Mouse (Mus musculus): ENCODE data around the gene Abca3. TPM values are rescaled to one million over a fixed set of nuclear protein-coding genes. Genes with fewer than 3 reads are reported as not detected.
"Not testable (repeated sequence)": the region's sequence is repeated elsewhere in the genome, so short reads cannot be mapped to it uniquely, and the experiment has no call there.

The Abca3 gene
- total RNA-seq, 2 experiments from 2014 or later, result 10.2 to 11.4 TPM

- DNase-seq, result no peak
Measured at GRCm38 (mm10) chr17:24441148-24441547, 89.4 kb downstream of the Abca3 start.

GRCm38 (mm10) chr17:24442107-24442506 is 90.4 kb downstream of the Abca3 start:
- DNase-seq, result no peak

- DNase-seq, result no peak
Measured at GRCm38 (mm10) chr17:24442632-24443155, 90.9 kb downstream of the Abca3 start, which contains the start of gene Dnase1l2. TSS of gene Dnase1l2 (minus strand) at chr17:24443105.

GRCm38 (mm10) chr17:24443409-24443808 is 91.7 kb downstream of the Abca3 start:
- no peak for DNase-seq

- DNase-seq, result no peak
Measured at GRCm38 (mm10) chr17:24446590-24446989, 94.8 kb downstream of the Abca3 start.

- DNase-seq, result no peak
Measured at GRCm38 (mm10) chr17:24449507-24449906, 97.8 kb downstream of the Abca3 start.

GRCm38 (mm10) chr17:24451220-24451619 is 99.5 kb downstream of the Abca3 start:
- no peak for DNase-seq

GRCm38 (mm10) chr17:24453372-24453771 is 101.6 kb downstream of the Abca3 start:
- no peak for DNase-seq

- DNase-seq, result no peak
Measured at GRCm38 (mm10) chr17:24454218-24454755, 102.5 kb downstream of the Abca3 start.

GRCm38 (mm10) chr17:24454756-24455522 is 103.2 kb downstream of the Abca3 start:
- DNase-seq, result peak; percentile 98

- DNase-seq, result not testable (repeated sequence)
Measured at GRCm38 (mm10) chr17:24455523-24456206, 103.9 kb downstream of the Abca3 start.

Small RNAs within 50 kb of the gene (microRNA-seq; reads per million reads assigned to microRNA genes)
- gene Gm24427, result 0 reads per million in 2 experiments

Other genes with a start within 250 kb of the Abca3 start
- gene Pdpk1, start 201.0 kb upstream of the Abca3 start, total RNA-seq (2021), result 10 to 100 TPM; 44.2 to 47.0 TPM
- gene Amdhd2, start 188.2 kb upstream of the Abca3 start, total RNA-seq (2021), result 10 to 100 TPM; 12.0 to 16.6 TPM
- 100 to 1,000 TPM; 180 to 191 TPM for gene Atp6v0c, start 182.2 kb upstream of the Abca3 start, total RNA-seq (2021)
- 1 to 10 TPM; 5.8 to 8.9 TPM for gene Tbc1d24, start 146.4 kb upstream of the Abca3 start, total RNA-seq (2021)
- gene Ntn3, start 142.4 kb upstream of the Abca3 start, total RNA-seq (2021), result 1 to 10 TPM; 1.6 to 2.5 TPM
- gene Tedc2, start 131.1 kb upstream of the Abca3 start, total RNA-seq (2021), result 1 to 10 TPM; 2.5 to 4.0 TPM
- 1 to 10 TPM; 5.0 to 8.2 TPM for gene Ccnf, start 100.5 kb upstream of the Abca3 start, total RNA-seq (2021)
- gene Abca17, start 882 bp upstream of the Abca3 start, total RNA-seq (2021), result under 1 TPM in 1 of 2 experiments, not detected in 1; 0.05 TPM
- 10 to 100 TPM; 59.1 to 67.5 TPM for gene Rnps1, start 62.6 kb downstream of the Abca3 start, total RNA-seq (2021)
- 100 to 1,000 TPM; 147 to 161 TPM for gene Eci1, start 74.7 kb downstream of the Abca3 start, total RNA-seq (2021)
- 1 to 10 TPM in 1 of 2 experiments, under 1 TPM in 1; 0.63 to 1.7 TPM for gene Dnase1l2, start 91.2 kb downstream of the Abca3 start, total RNA-seq (2021)
- gene E4f1, start 118.4 kb downstream of the Abca3 start, total RNA-seq (2021), result 10 to 100 TPM; 10.8 to 17.3 TPM
- 10 to 100 TPM; 34.1 to 39.2 TPM for gene Pgp, start 118.4 kb downstream of the Abca3 start, total RNA-seq (2021)
- gene Bricd5, start 121.9 kb downstream of the Abca3 start, total RNA-seq (2021), result under 1 TPM; 0.65 to 0.73 TPM
- 10 to 100 TPM; 10.8 to 12.1 TPM for gene Mlst8, start 127.1 kb downstream of the Abca3 start, total RNA-seq (2021)
- under 1 TPM; 0.56 to 0.68 TPM for gene Caskin1, start 136.7 kb downstream of the Abca3 start, total RNA-seq (2021)
- gene Traf7, start 176.0 kb downstream of the Abca3 start, total RNA-seq (2021), result 10 to 100 TPM; 47.2 to 60.9 TPM
- gene Rab26, start 182.3 kb downstream of the Abca3 start, total RNA-seq (2021), result under 1 TPM; 0.18 to 0.47 TPM
- gene Pkd1, start 197.9 kb downstream of the Abca3 start, total RNA-seq (2021), result 10 to 100 TPM; 34.6 to 49.1 TPM